Comparison of ENCODE assay signal across 9 mouse cellular contexts in genomic region chr15:102515791-102516190, GRCm38 (mm10). TPM values are rescaled to one million over a fixed set of nuclear protein-coding genes. Genes with fewer than 3 reads are reported as not detected.
DNase-seq lines count a peak whose midpoint lies in the region; ATAC-seq and TF ChIP-seq lines count a peak whose summit lies in the region.
"Had no signal": no experiment of that assay in that cellular context is flagged by ENCODE, and none has a peak within 500 bp of the region (broad histone marks: within the 10 kb centered on the region; RNA-seq: fewer than 3 reads in every experiment).

No protein-coding gene starts in this region.

- no peak for TF ChIP-seq POLR2A in ES-Bruce4 (IDR thresholded peaks at IDR 0.05; ENCODE audit: insufficient read depth, low read length)

- no peaks in the 10 kb centered on the region for H3K27me3 ChIP-seq in ES-Bruce4 (ENCODE audit: control insufficient read depth, insufficient read depth, low read length, poor library complexity, severe bottlenecking)
- no peaks in the 10 kb centered on the region for H3K27me3 ChIP-seq in hindbrain, embryonic 10.5 days (ENCODE audit: insufficient read depth, poor library complexity, severe bottlenecking)
- H3K27me3 ChIP-seq in midbrain, embryonic 10.5 days (ENCODE audit: low read depth, poor library complexity, severe bottlenecking), result no peaks in the 10 kb centered on the region

- no peak for ATAC-seq in CD4-positive, CD25-positive, alpha-beta regulatory T cell, adult 4 months

- intact Hi-C loops in gastrocnemius, adult 2 months (cut with DNase I), result loop anchor here (5.0 kb wide), 1 partner anchor 43 kb away; the partner anchor contains the start of gene Pcbp2
- intact Hi-C loops in left cerebral cortex, postnatal 36 days (cut with DNase I), result no loop called here

- no peak for DNase-seq in gastrocnemius, adult 2 months
- DNase-seq in gastrocnemius, postnatal 25 days, result no peak
- no peak for DNase-seq in hindbrain, embryonic 10.5 days (ENCODE audit: low spot score)
- no peak for DNase-seq in midbrain, embryonic 10.5 days (ENCODE audit: low spot score)
- no peak for DNase-seq in left cerebral cortex, postnatal 36 days (ENCODE audit: low spot score in 2 of 2)
- no peak for DNase-seq in layer of hippocampus, adult 9-11 months

- H3K9ac ChIP-seq in ES-Bruce4 (ENCODE audit: low read depth, poor library complexity, severe bottlenecking), result peak overlapping the region; percentile 62

- H3K4me3 ChIP-seq in gastrocnemius, adult 2 months, result peak overlapping the region; percentile 84
- peak overlapping the region; percentile 67 for H3K4me3 ChIP-seq in ES-Bruce4 (ENCODE audit: low read depth, low read length)
- H3K4me3 ChIP-seq in hindbrain, embryonic 10.5 days, result peak overlapping the region; percentile 73
- H3K4me3 ChIP-seq in midbrain, embryonic 10.5 days, result peak overlapping the region; percentile 81

- WGBS in hindbrain, embryonic 10.5 days, result 46% methylated on average over 4 of the region's 4 CpGs
- 49% methylated on average over 4 of the region's 4 CpGs for WGBS in midbrain, embryonic 10.5 days

- no peaks in the 10 kb centered on the region for H3K36me3 ChIP-seq in ES-Bruce4 (ENCODE audit: control insufficient read depth, insufficient read depth, low read length, poor library complexity, severe bottlenecking)
- H3K36me3 ChIP-seq in hindbrain, embryonic 10.5 days, result peaks cover 7% of the 10 kb centered on the region
- peaks cover 6% of the 10 kb centered on the region for H3K36me3 ChIP-seq in midbrain, embryonic 10.5 days

- H3K4me1 ChIP-seq in ES-Bruce4 (ENCODE audit: control insufficient read depth, insufficient read depth, low read length), result peaks cover 7% of the 10 kb centered on the region
- peaks cover 74% of the 10 kb centered on the region for H3K4me1 ChIP-seq in hindbrain, embryonic 10.5 days (replicated peaks)
- H3K4me1 ChIP-seq in midbrain, embryonic 10.5 days, result peaks cover 78% of the 10 kb centered on the region

- TF ChIP-seq CTCF in gastrocnemius, adult 2 months (IDR thresholded peaks at IDR 0.05), result no peak
- no peak for TF ChIP-seq CTCF in ES-Bruce4 (IDR thresholded peaks at IDR 0.05; ENCODE audit: low read depth, low read length)

- H3K9me3 ChIP-seq in ES-Bruce4 (replicated peaks; ENCODE audit: control insufficient read depth, insufficient read depth, low read length, poor library complexity, severe bottlenecking), result no peaks in the 10 kb centered on the region
- no peaks in the 10 kb centered on the region for H3K9me3 ChIP-seq in hindbrain, embryonic 10.5 days
- H3K9me3 ChIP-seq in midbrain, embryonic 10.5 days (replicated peaks), result no peaks in the 10 kb centered on the region

- TF ChIP-seq EP300 in ES-Bruce4 (IDR thresholded peaks at IDR 0.05; ENCODE audit: insufficient read depth, low read depth, low read length), result no peak

- H3K27ac ChIP-seq in gastrocnemius, adult 2 months, result peak overlapping the region; percentile 99
- H3K27ac ChIP-seq in ES-Bruce4 (ENCODE audit: insufficient read depth, low read length), result peak overlapping the region; percentile 63
- peak overlapping the region; percentile 99 for H3K27ac ChIP-seq in hindbrain, embryonic 10.5 days
- H3K27ac ChIP-seq in midbrain, embryonic 10.5 days (replicated peaks), result peak overlapping the region; percentile 98

RNA-seq across cellular contexts. Expression of gene Map3k12, which starts 1.1 kb away (rescaled TPM):
- total RNA-seq in gastrocnemius, adult 2 months (2021), result 1 to 10 TPM; 1.3 to 1.6 TPM
- total RNA-seq in gastrocnemius, postnatal 25 days (2021), result 1 to 10 TPM; 1.7 to 1.8 TPM
- 11.1 and 14.0 TPM in 2 replicates for polyA plus RNA-seq in ES-Bruce4 (2011; ENCODE audit: insufficient read depth, insufficient read length, low read depth, missing spikeins)
- polyA plus RNA-seq in hindbrain, embryonic 10.5 days (2016; fragmentation: Nextera tagmentation; extraction: Ambion mirVana), result 27.1 and 35.2 TPM in 2 replicates
- 23.4 and 31.8 TPM in 2 replicates for polyA plus RNA-seq in midbrain, embryonic 10.5 days (2016; fragmentation: Nextera tagmentation; extraction: Ambion mirVana)
- total RNA-seq in left cerebral cortex, postnatal 36 days (2021), result 10 to 100 TPM; 96.4 to 98.8 TPM
- polyA plus RNA-seq in CD4-positive, CD25-positive, alpha-beta regulatory T cell, adult 4 months (2017; shearing (Covaris generic)), result 1 to 10 TPM; 6.8 to 8.1 TPM

RNA-seq across cellular contexts. Expression of gene Tarbp2, which starts 2.2 kb away (rescaled TPM):
- total RNA-seq in gastrocnemius, adult 2 months (2021), result 10 to 100 TPM; 33.0 to 37.0 TPM
- 10 to 100 TPM; 31.9 to 34.6 TPM for total RNA-seq in gastrocnemius, postnatal 25 days (2021)
- polyA plus RNA-seq in ES-Bruce4 (2011; ENCODE audit: insufficient read depth, insufficient read length, low read depth, missing spikeins), result 45.3 and 47.5 TPM in 2 replicates
- 132 and 135 TPM in 2 replicates for polyA plus RNA-seq in hindbrain, embryonic 10.5 days (2016; fragmentation: Nextera tagmentation; extraction: Ambion mirVana)
- 133 and 143 TPM in 2 replicates for polyA plus RNA-seq in midbrain, embryonic 10.5 days (2016; fragmentation: Nextera tagmentation; extraction: Ambion mirVana)
- 10 to 100 TPM; 30.7 to 36.3 TPM for total RNA-seq in left cerebral cortex, postnatal 36 days (2021)
- 10 to 100 TPM; 24.9 to 41.9 TPM for polyA plus RNA-seq in CD4-positive, CD25-positive, alpha-beta regulatory T cell, adult 4 months (2017; shearing (Covaris generic))

RNA-seq across cellular contexts. Expression of gene Npff, which starts 9.0 kb away (rescaled TPM):
- total RNA-seq in gastrocnemius, adult 2 months (2021), result 1 to 10 TPM; 2.6 TPM
- 1 to 10 TPM; 1.3 to 1.8 TPM for total RNA-seq in gastrocnemius, postnatal 25 days (2021)
- 0.68 and 1.0 TPM in 2 replicates for polyA plus RNA-seq in ES-Bruce4 (2011; ENCODE audit: insufficient read depth, insufficient read length, low read depth, missing spikeins)
- 1.5 and 2.4 TPM in 2 replicates for polyA plus RNA-seq in hindbrain, embryonic 10.5 days (2016; fragmentation: Nextera tagmentation; extraction: Ambion mirVana)
- 2.0 and 2.9 TPM in 2 replicates for polyA plus RNA-seq in midbrain, embryonic 10.5 days (2016; fragmentation: Nextera tagmentation; extraction: Ambion mirVana)
- 1 to 10 TPM; 1.8 to 5.1 TPM for total RNA-seq in left cerebral cortex, postnatal 36 days (2021)
- polyA plus RNA-seq in CD4-positive, CD25-positive, alpha-beta regulatory T cell, adult 4 months (2017; shearing (Covaris generic)), result 1 to 10 TPM; 4.6 to 5.5 TPM

RNA-seq across cellular contexts. Expression of gene Gm10337, which starts 12.3 kb away (rescaled TPM):
- total RNA-seq in gastrocnemius, adult 2 months (2021), result not detected
- 1 to 10 TPM in 1 of 2 experiments, not detected in 1; 3.8 TPM for total RNA-seq in gastrocnemius, postnatal 25 days (2021)
- polyA plus RNA-seq in ES-Bruce4 (2011; ENCODE audit: insufficient read depth, insufficient read length, low read depth, missing spikeins), result not detected in 2 replicates
- polyA plus RNA-seq in hindbrain, embryonic 10.5 days (2016; fragmentation: Nextera tagmentation; extraction: Ambion mirVana), result 3.9 and 11.3 TPM in 2 replicates
- polyA plus RNA-seq in midbrain, embryonic 10.5 days (2016; fragmentation: Nextera tagmentation; extraction: Ambion mirVana), result 3.5 TPM in 1 of 2 replicates, not detected in the other
- total RNA-seq in left cerebral cortex, postnatal 36 days (2021), result not detected
- not detected for polyA plus RNA-seq in CD4-positive, CD25-positive, alpha-beta regulatory T cell, adult 4 months (2017; shearing (Covaris generic))
- polyA plus RNA-seq: large intestine, adult 2 months had no signal

RNA-seq across cellular contexts. Expression of gene Pcbp2, which starts 45.5 kb away (rescaled TPM):
- total RNA-seq in gastrocnemius, adult 2 months (2021), result 100 to 1,000 TPM; 401 to 459 TPM
- 100 to 1,000 TPM; 409 to 410 TPM for total RNA-seq in gastrocnemius, postnatal 25 days (2021)
- polyA plus RNA-seq in ES-Bruce4 (2011; ENCODE audit: insufficient read depth, insufficient read length, low read depth, missing spikeins), result 1,129 and 1,194 TPM in 2 replicates
- 166 and 207 TPM in 2 replicates for polyA plus RNA-seq in hindbrain, embryonic 10.5 days (2016; fragmentation: Nextera tagmentation; extraction: Ambion mirVana)
- 194 and 201 TPM in 2 replicates for polyA plus RNA-seq in midbrain, embryonic 10.5 days (2016; fragmentation: Nextera tagmentation; extraction: Ambion mirVana)
- 100 to 1,000 TPM; 467 to 505 TPM for total RNA-seq in left cerebral cortex, postnatal 36 days (2021)
- 100 to 1,000 TPM; 198 to 220 TPM for polyA plus RNA-seq in CD4-positive, CD25-positive, alpha-beta regulatory T cell, adult 4 months (2017; shearing (Covaris generic))
